Mouse (Mus musculus) layer of hippocampus, adult 18-20 months (tissue): ENCODE measurements around the gene Rac2. TPM values are rescaled to one million over a fixed set of nuclear protein-coding genes. Genes with fewer than 3 reads are reported as not detected.
A peak's percentile ranks its signal among the peaks of the same experiment; 100 is the strongest.

Experiments used
- DNase-seq, 2 experiments: peaks; one replicate each; pipeline ENCODE4 v3.0.0; 2022; ENCODE audit warnings: low spot score in 2 of 2
- total RNA-seq, 2 experiments: library from RNA; stranded (reverse); gene quantifications; 2 replicates each; pipeline ENCODE4 v1.2.3; 2021

Gene Rac2
- total RNA-seq, 2 experiments from 2014 or later = 1.4 to 1.9 TPM

- DNase-seq = no peak
These were observed 50.7 kb downstream of the Rac2 start for GRCm38 (mm10) chr15:78521892-78522291.

GRCm38 (mm10) chr15:78521331-78521730 lies 51.3 kb downstream of the Rac2 start:
- no peak for DNase-seq

DNA sequence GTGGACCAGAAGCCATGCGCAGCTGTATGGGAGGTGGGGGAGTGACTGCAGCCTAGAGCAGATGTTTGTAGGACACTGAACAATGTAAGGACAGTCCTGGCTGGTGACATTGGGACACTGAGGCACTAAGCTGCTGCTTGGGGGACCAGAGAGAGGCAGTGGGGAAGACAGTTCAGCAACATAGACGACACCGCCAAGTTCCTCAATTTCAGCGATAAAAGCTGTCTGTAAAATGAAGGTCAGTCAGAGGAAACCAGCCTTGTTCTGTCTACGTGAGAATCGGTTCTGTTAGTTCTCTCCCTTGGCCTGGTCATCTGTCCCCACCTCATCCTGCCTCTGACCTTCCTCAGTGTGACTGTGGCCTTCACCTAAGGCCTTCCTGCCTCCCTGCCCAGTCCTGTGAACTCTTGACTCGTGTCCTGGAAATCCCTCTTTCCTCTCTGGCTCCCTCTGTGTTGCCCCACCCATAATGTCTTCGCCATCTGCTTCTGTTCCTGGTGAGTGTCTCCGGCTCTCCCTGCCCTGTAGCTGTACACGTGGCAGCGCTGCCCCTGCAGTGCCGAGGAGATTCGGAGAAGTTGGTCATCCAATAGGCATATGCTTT lies 52.4 kb downstream of the Rac2 start:
- DNase-seq = no peak

- no peak for DNase-seq
These were observed 54.4 kb downstream of the Rac2 start for GRCm38 (mm10) chr15:78518221-78518620.

DNA sequence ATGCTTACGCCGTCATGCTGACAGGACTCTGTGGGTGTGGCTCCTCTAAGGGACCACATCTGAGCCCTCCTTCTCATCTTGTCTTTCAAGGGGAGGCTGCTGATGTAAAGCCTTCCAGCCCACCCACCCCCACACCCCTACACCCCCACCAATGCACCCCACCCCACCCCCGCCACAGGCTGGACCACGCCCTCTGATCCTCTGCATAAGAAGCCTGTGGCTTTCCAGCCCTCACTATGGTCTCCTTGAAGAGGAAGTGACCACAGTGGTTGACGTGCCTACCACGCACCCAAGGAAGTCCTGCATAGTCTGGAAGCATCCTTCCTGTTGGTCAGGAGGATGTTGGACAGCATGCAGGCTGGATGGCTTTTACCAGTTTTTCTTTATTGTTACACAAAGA lies 56.8 kb downstream of the Rac2 start:
- no peak for DNase-seq

- DNase-seq = peak; percentile 67 to 88
These were observed 58.0 kb downstream of the Rac2 start for GRCm38 (mm10) chr15:78514393-78515146.

- DNase-seq = no peak
These were observed 59.6 kb downstream of the Rac2 start for GRCm38 (mm10) chr15:78513019-78513418.

- no peak for DNase-seq
These were observed 60.6 kb downstream of the Rac2 start for GRCm38 (mm10) chr15:78511951-78512350.

DNA sequence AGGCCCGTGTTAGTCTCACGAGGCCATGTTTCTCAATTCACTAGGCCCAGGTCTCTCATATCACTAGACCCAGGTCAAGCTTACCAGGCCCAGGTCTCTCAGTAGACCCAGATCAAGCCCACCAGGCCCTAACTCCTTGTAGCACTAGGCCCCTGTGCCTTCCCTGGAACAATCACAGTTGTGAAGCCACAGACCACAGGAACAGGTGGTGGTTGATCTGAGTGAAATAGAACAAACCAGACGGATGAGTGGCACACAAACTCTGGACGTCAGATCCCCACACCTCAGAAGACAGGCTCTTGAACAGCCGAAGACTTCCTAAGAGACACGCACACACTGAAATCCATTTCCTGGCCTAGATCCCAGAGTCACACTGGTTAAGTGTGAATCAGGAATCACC lies 61.8 kb downstream of the Rac2 start:
- no peak for DNase-seq

DNA sequence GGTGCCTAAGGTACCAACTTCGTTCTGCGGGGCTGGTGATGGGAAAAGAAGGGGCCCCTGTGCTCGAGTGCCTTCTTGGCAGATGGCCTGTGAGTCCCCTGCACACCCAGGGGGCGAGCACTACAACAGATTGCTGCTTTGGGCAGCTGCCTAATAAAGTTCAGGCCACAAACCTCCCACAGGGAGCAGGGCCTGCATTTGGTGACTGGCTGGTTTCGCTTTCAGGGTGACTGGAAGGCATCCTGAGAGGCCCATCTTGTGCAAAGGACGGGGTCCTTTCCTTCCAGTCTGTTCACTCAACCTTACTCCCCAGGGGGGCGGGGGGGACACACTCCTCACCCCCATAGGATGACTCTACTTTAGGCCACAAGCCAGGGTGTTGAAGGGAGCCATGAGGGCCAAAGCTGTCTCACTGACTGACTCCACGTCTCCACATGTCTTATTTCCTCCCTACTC lies 62.4 kb downstream of the Rac2 start:
- no peak for DNase-seq

DNA sequence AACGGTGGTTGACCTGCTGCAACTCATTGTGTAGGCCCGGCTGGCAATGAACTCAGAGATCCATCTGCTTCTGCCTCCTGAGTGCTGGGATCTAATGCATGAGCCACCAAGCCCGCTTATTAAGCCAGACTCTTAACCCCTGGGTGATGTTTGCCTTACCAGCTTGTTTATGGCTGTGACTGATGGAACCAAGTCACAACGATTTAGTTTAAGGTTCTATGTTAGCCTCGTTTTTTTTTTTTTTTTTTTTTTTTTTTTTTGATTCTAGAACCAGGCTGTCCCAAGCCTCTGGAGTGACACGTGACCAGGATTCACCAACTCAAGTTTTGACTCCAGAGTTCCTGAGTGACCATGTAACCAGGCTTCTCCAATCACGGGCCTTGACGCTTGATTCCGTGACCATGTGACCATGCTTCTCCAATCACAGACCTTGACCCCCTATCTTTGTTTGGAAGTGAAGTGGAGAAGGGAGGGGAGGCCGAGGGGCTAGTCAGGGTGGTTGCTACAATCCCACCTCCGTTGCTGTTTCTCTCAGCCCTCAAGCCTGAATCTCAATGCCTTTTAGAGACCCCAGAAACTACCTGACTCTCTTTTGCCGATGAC lies 63.2 kb downstream of the Rac2 start:
- DNase-seq = peak in 1 of 2 experiments; percentile 18

Other genes starting within 250 kb of the Rac2 start
- gene Csf2rb, start 247.0 kb downstream of the Rac2 start, total RNA-seq = under 1 TPM; 0.84 to 0.97 TPM
- not detected for gene Tex33, start 176.9 kb downstream of the Rac2 start, total RNA-seq
- gene Tst, start 166.9 kb downstream of the Rac2 start, total RNA-seq = 10 to 100 TPM; 33.3 to 37.1 TPM
- 10 to 100 TPM; 28.6 to 30.7 TPM for gene Mpst, start 166.4 kb downstream of the Rac2 start, total RNA-seq
- 100 to 1,000 TPM; 244 to 255 TPM for gene Kctd17, start 144.2 kb downstream of the Rac2 start, total RNA-seq
- 1 to 10 TPM; 2.7 to 2.8 TPM for gene Tmprss6, start 104.1 kb downstream of the Rac2 start, total RNA-seq
- under 1 TPM; 0.07 to 0.15 TPM for gene Il2rb, start 77.5 kb downstream of the Rac2 start, total RNA-seq
- 1 to 10 TPM; 2.5 to 3.4 TPM for gene C1qtnf6, start 41.4 kb downstream of the Rac2 start, total RNA-seq
- 10 to 100 TPM; 30.4 to 31.6 TPM for gene Sstr3, start 28.1 kb downstream of the Rac2 start, total RNA-seq
- 10 to 100 TPM; 20.0 to 26.3 TPM for gene Cyth4, start 24.3 kb upstream of the Rac2 start, total RNA-seq
- gene Elfn2, start 146.0 kb upstream of the Rac2 start, total RNA-seq = 100 to 1,000 TPM; 206 to 214 TPM
- 1 to 10 TPM; 6.0 to 6.2 TPM for gene Mfng, start 200.7 kb upstream of the Rac2 start, total RNA-seq
- 1 to 10 TPM; 5.9 to 6.7 TPM for gene Card10, start 230.3 kb upstream of the Rac2 start, total RNA-seq